Mouse (Mus musculus) CH12.LX (cell line): ENCODE data around the gene Gdf7. TPM values are rescaled to one million over a fixed set of nuclear protein-coding genes. Genes with fewer than 3 reads are reported as not detected.

ENCODE experiments used
- DNase-seq: peaks from one replicate; pipeline ENCODE4 v3.0.0-alpha.2; 2013; ENCODE audit errors: extremely low read depth
- H3K27ac ChIP-seq: 2 replicates; pipeline ENCODE4 v1.5.1; 2012; ENCODE audit warnings: low read depth, mild to moderate bottlenecking, control low read depth, moderate library complexity; ENCODE audit not compliant: insufficient read depth
- H3K27me3 ChIP-seq: replicated peaks from 2 replicates; pipeline ENCODE3; 2012; ENCODE audit warnings: inconsistent platforms
- H3K36me3 ChIP-seq, 2 experiments: replicated peaks in 1 of 2; 2 replicates each; pipeline versions ENCODE3 to v1.6.1; 2012; ENCODE audit warnings: inconsistent platforms in 1 of 2, low read length in 1 of 2, mild to moderate bottlenecking in 1 of 2, mixed read lengths in 1 of 2, moderate library complexity in 1 of 2; ENCODE audit not compliant: control insufficient read depth in 1 of 2, insufficient read depth in 1 of 2
- H3K4me1 ChIP-seq, 2 experiments: 2 replicates each; pipeline ENCODE4 v1.6.1; 2012; ENCODE audit warnings: inconsistent platforms in 1 of 2, moderate library complexity in 1 of 2; ENCODE audit not compliant: insufficient read depth in 2 of 2, control insufficient read depth in 1 of 2
- H3K4me2 ChIP-seq: 2 replicates; pipeline ENCODE4 v1.6.1; 2012; ENCODE audit warnings: low read depth, mild to moderate bottlenecking, control low read depth; ENCODE audit not compliant: poor library complexity, insufficient read depth, severe bottlenecking
- H3K4me3 ChIP-seq, 3 experiments: fragments of 150-350 bp in 1 of 3; sonication (generic) in 1 of 3; replicated peaks in 1 of 3; 2 replicates each; pipeline versions ENCODE3 to v1.5.1; 2011 to 2012; ENCODE audit warnings: low read depth in 2 of 3, low read length in 2 of 3, mild to moderate bottlenecking in 2 of 3, moderate library complexity in 2 of 3, control low read depth in 1 of 3, improper control_type of control experiment in 1 of 3, inconsistent platforms in 1 of 3, mixed read lengths in 1 of 3; ENCODE audit not compliant: poor library complexity in 1 of 3
- H3K79me2 ChIP-seq: replicated peaks from 2 replicates; pipeline ENCODE4 v1.6.1; 2012; ENCODE audit warnings: mild to moderate bottlenecking, moderate library complexity; ENCODE audit not compliant: control insufficient read depth, poor library complexity, insufficient read depth, severe bottlenecking; ENCODE audit errors: extremely low read depth
- H3K9ac ChIP-seq: 2 replicates; pipeline ENCODE4 v1.6.1; 2012; ENCODE audit warnings: low read depth, mild to moderate bottlenecking, control low read depth, moderate library complexity; ENCODE audit not compliant: insufficient read depth
- H3K9me3 ChIP-seq: replicated peaks from 2 replicates; pipeline ENCODE3; 2012; ENCODE audit warnings: low read length, inconsistent platforms, mixed read lengths
- CHD1 ChIP-seq: IDR thresholded peaks from 2 replicates; pipeline ENCODE4 v1.6.1; 2012; ENCODE audit warnings: low read depth, low read length, improper control_type of control experiment, inconsistent platforms
- CHD2 ChIP-seq: IDR thresholded peaks from 2 replicates; pipeline ENCODE4 v1.6.1; 2011; ENCODE audit warnings: low read length, improper control_type of control experiment
- CTCF ChIP-seq, 2 experiments: IDR thresholded peaks in 1 of 2; conservative IDR thresholded peaks in 1 of 2; 2 replicates each; pipeline ENCODE4 v1.5.1; 2011 to 2012; ENCODE audit warnings: low read depth in 2 of 2, low read length in 2 of 2, improper control_type of control experiment in 1 of 2, inconsistent platforms in 1 of 2, mild to moderate bottlenecking in 1 of 2, moderate library complexity in 1 of 2
- ELF1 ChIP-seq: IDR thresholded peaks from 2 replicates; pipeline ENCODE4 v1.6.1; 2014; ENCODE audit warnings: low read depth, mild to moderate bottlenecking, inconsistent platforms, low read length, improper control_type of control experiment
- EP300 ChIP-seq: IDR thresholded peaks from 2 replicates; pipeline ENCODE4 v1.6.1; 2011; ENCODE audit warnings: low read length, improper control_type of control experiment
- ETS1 ChIP-seq: conservative IDR thresholded peaks from 2 replicates; pipeline ENCODE4 v1.6.1; 2012; ENCODE audit warnings: low read depth, mild to moderate bottlenecking, inconsistent platforms, low read length, improper control_type of control experiment, moderate library complexity
- GABPA ChIP-seq: IDR thresholded peaks from 2 replicates; pipeline ENCODE4 v1.6.1; 2012; ENCODE audit warnings: low read depth, low read length, improper control_type of control experiment, inconsistent platforms; ENCODE audit not compliant: insufficient replicate concordance
- IRF4 ChIP-seq: IDR thresholded peaks from 2 replicates; pipeline ENCODE4 v1.6.1; 2014; ENCODE audit warnings: low read depth, mild to moderate bottlenecking, inconsistent platforms, low read length, improper control_type of control experiment
- JUN ChIP-seq: IDR thresholded peaks from 2 replicates; pipeline ENCODE4 v1.6.1; 2011; ENCODE audit warnings: low read depth, mild to moderate bottlenecking, low read length, improper control_type of control experiment, moderate library complexity; ENCODE audit not compliant: insufficient read depth
- JUND ChIP-seq: conservative IDR thresholded peaks from 2 replicates; pipeline ENCODE4 v1.6.1; 2011; ENCODE audit warnings: low read depth, low read length, improper control_type of control experiment
- KAT2A ChIP-seq: IDR thresholded peaks from 2 replicates; pipeline ENCODE4 v1.6.1; 2012; ENCODE audit warnings: low read length, improper control_type of control experiment, inconsistent platforms; ENCODE audit not compliant: insufficient replicate concordance
- MYC ChIP-seq: IDR thresholded peaks from 2 replicates; pipeline ENCODE4 v1.6.1; 2011; ENCODE audit warnings: low read depth, mild to moderate bottlenecking, improper control_type of control experiment, low read length
- NELFE ChIP-seq: IDR thresholded peaks from 2 replicates; pipeline ENCODE4 v1.6.1; 2011; ENCODE audit warnings: low read depth, low read length, improper control_type of control experiment
- NRF1 ChIP-seq: IDR thresholded peaks from 2 replicates; pipeline ENCODE4 v1.6.1; 2014; ENCODE audit warnings: low read depth, mild to moderate bottlenecking, inconsistent platforms, low read length, improper control_type of control experiment, moderate library complexity
- PAX5 ChIP-seq: IDR thresholded peaks from 2 replicates; pipeline ENCODE4 v1.6.1; 2012; ENCODE audit warnings: low read length, inconsistent platforms, mixed read lengths
- POLR2A ChIP-seq: IDR thresholded peaks from 2 replicates; pipeline ENCODE4 v1.6.1; 2011; ENCODE audit warnings: low read depth, mild to moderate bottlenecking, improper control_type of control experiment, low read length
- POLR2AphosphoS2 ChIP-seq: IDR thresholded peaks from 2 replicates; pipeline ENCODE4 v1.6.1; 2011; ENCODE audit warnings: low read depth, low read length, improper control_type of control experiment
- RAD21 ChIP-seq: IDR thresholded peaks from 2 replicates; pipeline ENCODE4 v1.6.1; 2011; ENCODE audit warnings: low read depth, mild to moderate bottlenecking, low read length, improper control_type of control experiment, moderate library complexity
- SIN3A ChIP-seq: IDR thresholded peaks from 2 replicates; pipeline ENCODE4 v1.6.1; 2012; ENCODE audit warnings: low read length, improper control_type of control experiment, inconsistent platforms
- SMC3 ChIP-seq: IDR thresholded peaks from 2 replicates; pipeline ENCODE4 v1.6.1; 2011; ENCODE audit warnings: low read depth, low read length, improper control_type of control experiment
- TBP ChIP-seq: conservative IDR thresholded peaks from 2 replicates; pipeline ENCODE4 v1.6.1; 2011; ENCODE audit warnings: low read depth, low read length, improper control_type of control experiment
- TCF12 ChIP-seq: IDR thresholded peaks from 2 replicates; pipeline ENCODE4 v1.6.1; 2014; ENCODE audit warnings: low read depth, mild to moderate bottlenecking, inconsistent platforms, low read length, improper control_type of control experiment
- UBTF ChIP-seq: IDR thresholded peaks from 2 replicates; pipeline ENCODE4 v1.6.1; 2012; ENCODE audit warnings: low read depth, mild to moderate bottlenecking, inconsistent platforms, low read length, improper control_type of control experiment, moderate library complexity
- USF1 ChIP-seq: IDR thresholded peaks from 2 replicates; pipeline ENCODE4 v1.6.1; 2014; ENCODE audit warnings: low read depth, mild to moderate bottlenecking, inconsistent platforms, low read length, improper control_type of control experiment
- USF2 ChIP-seq: conservative IDR thresholded peaks from 2 replicates; pipeline ENCODE4 v1.6.1; 2011; ENCODE audit warnings: low read depth, low read length, improper control_type of control experiment
- ZKSCAN1 ChIP-seq: IDR thresholded peaks from 2 replicates; pipeline ENCODE4 v1.6.1; 2012; ENCODE audit warnings: low read depth, inconsistent platforms, low read length, improper control_type of control experiment, borderline replicate concordance
- ZMIZ1 ChIP-seq: IDR thresholded peaks from 2 replicates; pipeline ENCODE4 v1.6.1; 2012; ENCODE audit warnings: low read depth, mild to moderate bottlenecking, inconsistent platforms, low read length, improper control_type of control experiment
- ZNF384 ChIP-seq: IDR thresholded peaks from 2 replicates; pipeline ENCODE4 v1.6.1; 2012; ENCODE audit warnings: low read depth, low read length, improper control_type of control experiment, inconsistent platforms
- dilution Hi-C: fragments of 300-500 bp; cut with MboI; formaldehyde crosslinking; loops from 2 replicates; pipeline ENCODE4 v1.14.3; 2020; ENCODE audit warnings: low sequenced_read_pairs; ENCODE audit not compliant: extremely low pct_unique_long_range_greater_than_20kb, extremely low pct_ligation_motif_present
- in situ Hi-C: fragments of 300-500 bp; cut with MboI; formaldehyde crosslinking; loops from 3 replicates; pipeline ENCODE4 v1.14.3; 2019; ENCODE audit warnings: low sequenced_read_pairs, low pct_ligation_motif_present, low pct_unique_long_range_greater_than_20kb, mixed read lengths
- polyA plus RNA-seq: library from polyadenylated mRNA; unstranded; fragments of >175 nt; gene quantifications from 2 replicates; pipeline ENCODE4 v1.2.1, GENCODE M21; 2012; ENCODE audit warnings: low read depth; ENCODE audit not compliant: insufficient read length
- total RNA-seq, 2 experiments: library from RNA; depleted of rRNA; stranded (reverse); fragments of 300-350 nt in 1 of 2; fragments of >200 nt in 1 of 2; gene quantifications; 2 replicates each; pipeline ENCODE4 v1.2.3; 2012 to 2014

Gdf7 gene
- total and polyA plus RNA-seq, 3 experiments, result not detected

GRCm38 (mm10) chr12:8348733-8349513 is 47.2 kb upstream of the Gdf7 start:
- dilution Hi-C loops, result no loop called here
- TF ChIP-seq POLR2AphosphoS2 (no peak), USF2 (no peak), SMC3 (no peak), CHD2 (no peak), PAX5 (no peak), POLR2A (no peak), TBP (no peak), JUN (no peak), ZMIZ1 (no peak), ETS1 (no peak), UBTF (no peak), NRF1 (no peak), USF1 (no peak), IRF4 (no peak)
- no peak overlapping the region for H3K4me3 ChIP-seq
- H3K36me3 ChIP-seq, result no peaks in the 10 kb centered on the region
- no peak overlapping the region for H3K9ac ChIP-seq
- no peak for DNase-seq
- in situ Hi-C loops, result no loop called here
- H3K27me3 ChIP-seq, result no peaks in the 10 kb centered on the region
- no peaks in the 10 kb centered on the region for H3K79me2 ChIP-seq
- no peak overlapping the region for H3K4me2 ChIP-seq
- no peaks in the 10 kb centered on the region for H3K9me3 ChIP-seq
- no peak overlapping the region for H3K27ac ChIP-seq
- peaks cover 17 to 89% of the 10 kb centered on the region in 2 experiments for H3K4me1 ChIP-seq

GRCm38 (mm10) chr12:8347746-8348462 is 46.1 kb upstream of the Gdf7 start:
- Histone ChIP-seq H3K4me2 (no peak overlapping the region), H3K9ac (no peak overlapping the region), H3K4me1 (peaks cover 15 to 82% of the 10 kb centered on the region in 2 experiments), H3K4me3 (no peak overlapping the region), H3K27ac (no peak overlapping the region), H3K9me3 (no peaks in the 10 kb centered on the region), H3K36me3 (peaks cover 0 to 5% of the 10 kb centered on the region in 2 experiments), H3K79me2 (no peaks in the 10 kb centered on the region), H3K27me3 (no peaks in the 10 kb centered on the region)
- DNase-seq, result no peak
- in situ Hi-C loops (no loop called here), dilution Hi-C loops (no loop called here)
- TF ChIP-seq NELFE, result no peak
- no peak for TF ChIP-seq MYC
- TF ChIP-seq ZKSCAN1, result no peak
- TF ChIP-seq GABPA, result no peak
- no peak for TF ChIP-seq RAD21
- TF ChIP-seq JUND, result no peak
- no peak for TF ChIP-seq KAT2A
- TF ChIP-seq ELF1, result no peak
- TF ChIP-seq SIN3A, result no peak
- TF ChIP-seq CTCF (conservative IDR thresholded peaks at IDR 0.05 in 1 of 2, IDR thresholded peaks at IDR 0.05 in 1 of 2; ENCODE audit: low read depth in 2 of 2, low read length in 2 of 2), result no peak
- TF ChIP-seq CHD1, result no peak
- no peak for TF ChIP-seq NRF1
- no peak for TF ChIP-seq POLR2AphosphoS2
- no peak for TF ChIP-seq TCF12
- TF ChIP-seq PAX5, result no peak
- no peak for TF ChIP-seq ZNF384
- TF ChIP-seq EP300, result no peak
